Mouse (Mus musculus): ENCODE measurements around the gene Tmem140. TPM values are rescaled to one million over a fixed set of nuclear protein-coding genes. Genes with fewer than 3 reads are reported as not detected.

The Tmem140 gene
- polyA plus RNA-seq (2016; fragmentation: Nextera tagmentation; extraction: Ambion mirVana) = 2.0 and 2.4 TPM in 2 replicates

DNA sequence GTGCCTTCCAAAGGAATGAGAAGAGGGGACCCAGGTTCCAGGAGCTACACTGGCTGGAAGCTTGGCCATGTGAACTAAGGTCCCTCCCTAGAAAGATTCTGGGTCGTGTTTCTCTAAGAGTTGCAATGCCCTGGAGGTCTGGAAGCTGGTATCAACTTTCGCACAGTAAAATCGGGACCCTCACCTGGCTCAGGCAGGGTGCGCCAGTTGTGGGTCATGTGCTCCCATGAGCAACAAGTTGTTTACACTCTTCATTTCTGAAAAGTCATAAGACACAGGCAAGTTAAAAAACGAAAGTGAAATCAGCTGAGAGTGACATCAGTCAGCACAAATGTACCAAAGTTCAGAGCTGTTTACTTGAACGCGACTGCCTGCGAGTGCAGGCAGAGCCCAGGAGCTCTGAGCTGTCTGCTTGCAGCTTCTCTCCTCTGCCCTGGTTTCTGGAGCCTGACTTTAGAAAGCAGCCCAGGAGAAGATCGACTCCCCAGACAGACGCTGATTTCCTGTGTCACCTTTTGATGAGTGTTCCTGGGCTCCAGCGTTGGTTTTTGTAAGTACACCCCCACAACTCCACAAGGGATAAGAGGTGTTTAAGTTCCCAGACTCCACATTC, at the start of gene Tmem140:
TSS of gene Tmem140 (plus strand) at position 356 of the 613 bp plus-strand sequence.
- Histone ChIP-seq H3K4me1 (replicated peaks) (peaks cover 17% of the 10 kb centered on the region), H3K9ac (replicated peaks) (no peak within 1 kb of the TSS), H3K4me2 (peak within 1 kb of the TSS; percentile 33), H3K9me3 (no peaks in the 10 kb centered on the region), H3K27ac (no peak within 1 kb of the TSS), H3K4me3 (replicated peaks) (peak within 1 kb of the TSS; percentile 15), H3K27me3 (no peaks in the 10 kb centered on the region), H3K36me3 (no peaks in the 10 kb centered on the region)
- 29% methylated on average over 11 of the region's 11 CpGs for WGBS
- no peak for ATAC-seq (ENCODE audit: insufficient number of reproducible peaks, insufficient read depth, low FRiP score, low TSS enrichment, low read depth)

DNA sequence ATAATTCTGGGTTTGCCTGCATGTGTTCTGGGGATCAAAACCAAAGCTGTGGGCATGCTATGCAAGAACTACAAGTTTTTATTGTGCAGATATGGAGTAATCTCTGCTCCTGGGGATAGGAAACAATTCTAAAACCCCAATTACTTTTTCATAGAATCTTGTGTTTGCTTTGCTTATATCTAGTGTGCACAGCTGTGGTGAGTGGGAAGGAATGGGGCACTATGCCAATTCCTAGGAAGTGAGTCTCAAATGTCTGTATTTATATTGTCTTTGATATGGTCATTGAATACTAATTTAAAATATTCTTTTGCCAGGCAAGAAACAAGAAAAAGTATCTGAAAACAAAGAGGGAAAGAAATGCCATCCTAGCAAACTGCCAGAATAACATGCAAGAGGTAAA, 38.5 kb upstream of the Tmem140 start:
- no peaks in the 10 kb centered on the region for H3K36me3 ChIP-seq
- no peaks in the 10 kb centered on the region for H3K4me1 ChIP-seq (replicated peaks)
- H3K9me3 ChIP-seq = no peaks in the 10 kb centered on the region
- ATAC-seq (ENCODE audit: insufficient number of reproducible peaks, insufficient read depth, low FRiP score, low TSS enrichment, low read depth) = no peak
- no peak overlapping the region for H3K4me3 ChIP-seq (replicated peaks)
- H3K27ac ChIP-seq = no peak overlapping the region
- no peak overlapping the region for H3K4me2 ChIP-seq
- no peaks in the 10 kb centered on the region for H3K27me3 ChIP-seq
- H3K9ac ChIP-seq (replicated peaks) = no peak overlapping the region

- no peak overlapping the region for H3K27ac ChIP-seq
- ATAC-seq (ENCODE audit: insufficient number of reproducible peaks, insufficient read depth, low FRiP score, low TSS enrichment, low read depth) = no peak
- no peaks in the 10 kb centered on the region for H3K36me3 ChIP-seq
- no peaks in the 10 kb centered on the region for H3K27me3 ChIP-seq
- H3K4me3 ChIP-seq (replicated peaks) = no peak overlapping the region
- H3K4me2 ChIP-seq = no peak overlapping the region
- WGBS = 96% methylated on average over 5 of the region's 5 CpGs
- no peaks in the 10 kb centered on the region for H3K9me3 ChIP-seq
- no peaks in the 10 kb centered on the region for H3K4me1 ChIP-seq (replicated peaks)
- no peak overlapping the region for H3K9ac ChIP-seq (replicated peaks)
Measured at GRCm38 (mm10) chr6:34832352-34832751, 30.6 kb upstream of the Tmem140 start.

- no peak overlapping the region for H3K4me3 ChIP-seq (replicated peaks)
- no peak overlapping the region for H3K27ac ChIP-seq
- no peaks in the 10 kb centered on the region for H3K9me3 ChIP-seq
- peaks cover 17% of the 10 kb centered on the region for H3K4me1 ChIP-seq (replicated peaks)
- 92% methylated on average over 11 of the region's 11 CpGs for WGBS
- no peaks in the 10 kb centered on the region for H3K36me3 ChIP-seq
- H3K4me2 ChIP-seq = no peak overlapping the region
- H3K27me3 ChIP-seq = no peaks in the 10 kb centered on the region
- ATAC-seq (ENCODE audit: insufficient number of reproducible peaks, insufficient read depth, low FRiP score, low TSS enrichment, low read depth) = no peak
- no peak overlapping the region for H3K9ac ChIP-seq (replicated peaks)
Measured at GRCm38 (mm10) chr6:34861546-34862053, 1.3 kb upstream of the Tmem140 start.

- Histone ChIP-seq H3K9me3 (no peaks in the 10 kb centered on the region), H3K4me2 (0 out of 2 replicates have a peak overlapping the region, but pooled peaks have one; percentile 33), H3K27ac (no peak overlapping the region), H3K4me1 (replicated peaks) (peaks cover 17% of the 10 kb centered on the region), H3K4me3 (replicated peaks) (no peak overlapping the region), H3K9ac (replicated peaks) (no peak overlapping the region), H3K36me3 (no peaks in the 10 kb centered on the region), H3K27me3 (no peaks in the 10 kb centered on the region)
- ATAC-seq (ENCODE audit: insufficient number of reproducible peaks, insufficient read depth, low FRiP score, low TSS enrichment, low read depth) = no peak
- 95% methylated on average over 6 of the region's 6 CpGs for WGBS
Measured at GRCm38 (mm10) chr6:34862381-34862780, 565 bp upstream of the Tmem140 start.

DNA sequence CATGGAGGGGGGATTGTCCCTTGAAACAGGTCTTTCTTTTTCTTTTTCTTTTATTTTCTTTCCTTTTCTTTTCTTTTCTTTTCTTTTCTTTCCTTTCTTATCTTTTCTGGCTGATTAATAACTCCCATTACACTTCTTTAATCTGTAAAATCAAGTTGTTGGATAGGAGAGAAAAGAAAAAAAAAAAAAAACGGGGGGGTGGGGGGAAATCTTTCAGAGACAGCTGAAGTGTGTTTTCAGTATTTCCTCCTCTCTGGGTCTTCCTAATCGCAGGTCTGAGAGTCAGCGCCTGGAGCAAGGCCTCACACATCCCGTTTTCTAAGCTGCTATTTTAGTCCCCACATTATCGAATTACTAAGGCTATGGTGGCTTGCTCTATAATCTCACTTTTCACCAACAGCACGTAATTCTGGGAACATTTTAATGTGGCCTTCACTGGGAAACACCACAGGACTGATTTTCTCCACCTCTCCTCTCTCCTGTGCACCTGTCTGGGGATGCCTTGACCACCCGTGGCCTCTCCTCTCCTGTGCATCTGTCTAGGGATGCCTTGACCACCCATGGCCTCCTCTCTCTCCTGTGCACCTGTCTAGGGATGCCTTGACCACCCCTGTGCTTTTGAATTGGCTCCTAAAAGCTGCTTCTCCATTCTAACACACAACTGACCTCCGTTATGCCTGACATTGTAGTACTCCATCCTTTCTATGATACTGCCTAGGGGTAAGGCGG, 1.0 kb downstream of the Tmem140 start:
- peaks cover 22% of the 10 kb centered on the region for H3K4me1 ChIP-seq (replicated peaks)
- ATAC-seq (ENCODE audit: insufficient number of reproducible peaks, insufficient read depth, low FRiP score, low TSS enrichment, low read depth) = no peak; the same call in 1 of the 2 replicates
- 58% methylated on average over 9 of the region's 9 CpGs for WGBS
- H3K4me2 ChIP-seq = no peak overlapping the region
- H3K9ac ChIP-seq (replicated peaks) = no peak overlapping the region
- no peaks in the 10 kb centered on the region for H3K27me3 ChIP-seq
- H3K36me3 ChIP-seq = no peaks in the 10 kb centered on the region
- no peak overlapping the region for H3K27ac ChIP-seq
- no peaks in the 10 kb centered on the region for H3K9me3 ChIP-seq
- H3K4me3 ChIP-seq (replicated peaks) = no peak overlapping the region

GRCm38 (mm10) chr6:34865213-34865612, 2.3 kb downstream of the Tmem140 start:
- WGBS = 66% methylated on average over 5 of the region's 5 CpGs
- H3K36me3 ChIP-seq = no peaks in the 10 kb centered on the region
- no peaks in the 10 kb centered on the region for H3K9me3 ChIP-seq
- ATAC-seq (ENCODE audit: insufficient number of reproducible peaks, insufficient read depth, low FRiP score, low TSS enrichment, low read depth) = no peak
- no peak overlapping the region for H3K4me2 ChIP-seq
- no peaks in the 10 kb centered on the region for H3K27me3 ChIP-seq
- H3K4me1 ChIP-seq (replicated peaks) = peaks cover 22% of the 10 kb centered on the region
- no peak overlapping the region for H3K9ac ChIP-seq (replicated peaks)
- no peak overlapping the region for H3K4me3 ChIP-seq (replicated peaks)
- H3K27ac ChIP-seq = no peak overlapping the region

GRCm38 (mm10) chr6:34865711-34866593, 3.0 kb downstream of the Tmem140 start:
- H3K9ac ChIP-seq (replicated peaks) = no peak overlapping the region
- 66% methylated on average over 7 of the region's 7 CpGs for WGBS
- no peak overlapping the region for H3K4me3 ChIP-seq (replicated peaks)
- H3K9me3 ChIP-seq = no peaks in the 10 kb centered on the region
- H3K36me3 ChIP-seq = no peaks in the 10 kb centered on the region
- no peak overlapping the region for H3K4me2 ChIP-seq
- H3K27me3 ChIP-seq = no peaks in the 10 kb centered on the region
- peaks cover 22% of the 10 kb centered on the region for H3K4me1 ChIP-seq (replicated peaks)
- ATAC-seq (ENCODE audit: insufficient number of reproducible peaks, insufficient read depth, low FRiP score, low TSS enrichment, low read depth) = no peak
- 0 out of 2 replicates have a peak overlapping the region, but pooled peaks have one; percentile 25 for H3K27ac ChIP-seq

DNA sequence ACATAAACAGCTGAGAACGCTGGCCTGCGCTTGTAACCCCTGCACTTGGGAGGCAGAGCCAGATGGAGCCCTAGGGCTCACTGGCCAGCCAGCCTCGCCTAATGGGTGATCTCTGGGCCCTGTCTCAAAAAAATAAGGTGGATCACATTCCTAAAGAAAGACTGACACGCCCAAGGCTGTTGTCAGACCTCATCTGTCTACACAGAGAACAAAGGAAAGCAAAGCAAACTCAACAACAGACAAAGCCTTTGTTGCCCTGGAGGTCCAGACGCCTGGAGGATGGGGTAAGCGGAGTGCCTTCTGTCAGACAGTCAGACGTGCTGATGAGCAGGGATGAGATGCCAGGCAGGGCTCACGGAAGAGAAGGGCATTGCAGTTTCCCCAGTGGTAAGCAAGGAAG, 3.8 kb downstream of the Tmem140 start:
- Histone ChIP-seq H3K36me3 (no peaks in the 10 kb centered on the region), H3K9ac (replicated peaks) (no peak overlapping the region), H3K4me2 (no peak overlapping the region), H3K27ac (no peak overlapping the region), H3K4me3 (replicated peaks) (no peak overlapping the region), H3K4me1 (replicated peaks) (peaks cover 22% of the 10 kb centered on the region), H3K27me3 (no peaks in the 10 kb centered on the region), H3K9me3 (no peaks in the 10 kb centered on the region)
- ATAC-seq (ENCODE audit: insufficient number of reproducible peaks, insufficient read depth, low FRiP score, low TSS enrichment, low read depth) = no peak
- WGBS = 63% methylated on average over 8 of the region's 8 CpGs

DNA sequence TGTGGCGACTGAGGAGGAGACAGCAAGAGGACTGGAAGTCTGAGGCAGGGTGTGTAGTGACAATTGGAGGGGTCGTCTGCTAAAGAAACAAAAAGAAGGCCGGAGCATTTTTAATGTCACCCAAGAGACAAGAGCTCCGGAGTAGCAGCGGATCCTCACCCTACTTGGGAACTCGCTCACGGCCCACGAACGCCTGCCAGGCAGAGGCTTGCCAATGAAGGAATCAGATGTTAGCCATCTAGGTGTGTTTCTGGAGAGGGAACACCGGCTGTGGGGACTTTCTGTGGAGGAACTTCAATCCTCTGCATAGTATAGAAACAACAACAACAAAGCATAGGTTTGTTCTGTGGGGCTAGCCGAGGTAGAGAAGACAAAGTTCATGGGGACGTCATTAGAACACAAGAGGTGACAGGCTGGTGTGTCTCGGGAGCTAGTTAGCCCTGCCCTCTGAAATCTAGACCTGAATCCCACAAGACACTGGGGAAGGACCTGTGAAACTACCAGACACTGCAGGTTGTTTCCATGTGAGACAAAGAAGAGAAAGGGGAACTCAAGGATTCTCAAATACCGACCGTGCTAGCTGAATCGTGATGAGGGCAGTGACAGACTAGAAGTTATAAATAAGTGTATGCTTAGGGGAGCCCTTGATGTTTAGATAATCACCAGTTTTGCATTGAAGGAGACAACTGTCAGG, 4.5 kb downstream of the Tmem140 start:
- 83% methylated on average over 16 of the region's 16 CpGs for WGBS
- Histone ChIP-seq H3K27me3 (no peaks in the 10 kb centered on the region), H3K4me1 (replicated peaks) (peaks cover 21% of the 10 kb centered on the region), H3K36me3 (peaks cover 1% of the 10 kb centered on the region; the same call in 1 of the 2 replicates), H3K27ac (no peak overlapping the region), H3K4me3 (replicated peaks) (no peak overlapping the region), H3K9ac (replicated peaks) (no peak overlapping the region), H3K4me2 (no peak overlapping the region), H3K9me3 (no peaks in the 10 kb centered on the region)
- ATAC-seq (ENCODE audit: insufficient number of reproducible peaks, insufficient read depth, low FRiP score, low TSS enrichment, low read depth) = no peak

All from limb, embryonic 12.5 days (tissue).